Mouse (Mus musculus): ENCODE data around the gene Actr8.

The Actr8 gene

GRCm38 (mm10) chr14:29978254-29979204, at the start of gene Actr8:
Gene Actr8, plus strand, starts transcription at chr14:29978337.
- peak; percentile 85 for DNase-seq (ENCODE audit: low spot score)

GRCm38 (mm10) chr14:29928966-29929365, 49.2 kb upstream of the Actr8 start:
- no peak for DNase-seq (ENCODE audit: low spot score)

- no peak for DNase-seq (ENCODE audit: low spot score)
Measured at GRCm38 (mm10) chr14:29935516-29935915, 42.6 kb upstream of the Actr8 start.

GRCm38 (mm10) chr14:29937466-29937865, 40.7 kb upstream of the Actr8 start:
- no peak for DNase-seq (ENCODE audit: low spot score)

GRCm38 (mm10) chr14:29939600-29940312, 38.4 kb upstream of the Actr8 start:
- DNase-seq (ENCODE audit: low spot score), result no peak

GRCm38 (mm10) chr14:29940313-29940812, 37.8 kb upstream of the Actr8 start:
- DNase-seq (ENCODE audit: low spot score), result no peak

- DNase-seq (ENCODE audit: low spot score), result no peak
Measured at GRCm38 (mm10) chr14:29940877-29941276, 37.3 kb upstream of the Actr8 start.

- DNase-seq (ENCODE audit: low spot score), result no peak
Measured at GRCm38 (mm10) chr14:29946761-29947309, 31.3 kb upstream of the Actr8 start.

- no peak for DNase-seq (ENCODE audit: low spot score)
Measured at GRCm38 (mm10) chr14:29950805-29951204, 27.3 kb upstream of the Actr8 start.

- no peak for DNase-seq (ENCODE audit: low spot score)
Measured at GRCm38 (mm10) chr14:29957393-29957792, 20.7 kb upstream of the Actr8 start.

- DNase-seq (ENCODE audit: low spot score), result no peak
Measured at GRCm38 (mm10) chr14:29967611-29968010, 10.5 kb upstream of the Actr8 start.

- peak; percentile 98 for DNase-seq (ENCODE audit: low spot score)
Measured at GRCm38 (mm10) chr14:29968075-29968821, 9.9 kb upstream of the Actr8 start, which contains the start of gene Selenok. Gene Selenok, plus strand, starts transcription at chr14:29968308.

- no peak for DNase-seq (ENCODE audit: low spot score)
Measured at GRCm38 (mm10) chr14:29971446-29971845, 6.7 kb upstream of the Actr8 start.

- DNase-seq (ENCODE audit: low spot score), result no peak
Measured at GRCm38 (mm10) chr14:29971993-29972392, 6.1 kb upstream of the Actr8 start.

- no peak for DNase-seq (ENCODE audit: low spot score)
Measured at GRCm38 (mm10) chr14:29976927-29977326, 1.2 kb upstream of the Actr8 start.

GRCm38 (mm10) chr14:29980447-29981205, 2.5 kb downstream of the Actr8 start:
- DNase-seq (ENCODE audit: low spot score), result no peak

GRCm38 (mm10) chr14:29986096-29986495, 8.0 kb downstream of the Actr8 start:
- no peak for DNase-seq (ENCODE audit: low spot score)

GRCm38 (mm10) chr14:29987276-29987675, 9.1 kb downstream of the Actr8 start:
- DNase-seq (ENCODE audit: low spot score), result no peak

- DNase-seq (ENCODE audit: low spot score), result no peak
Measured at GRCm38 (mm10) chr14:29987739-29988138, 9.6 kb downstream of the Actr8 start.

GRCm38 (mm10) chr14:29988337-29988736, 10.2 kb downstream of the Actr8 start:
- no peak for DNase-seq (ENCODE audit: low spot score)

GRCm38 (mm10) chr14:29994976-29995375, 16.8 kb downstream of the Actr8 start:
- no peak for DNase-seq (ENCODE audit: low spot score)

Measured in left cerebral cortex, adult 11 months (tissue).